Mouse (Mus musculus): ENCODE measurements at regions not wholly inside any gene's neighbourhood (a gene's known extent, or its start where the extent isn't known, plus 50 kb on each side); places are given as distances from the start of the nearest gene placed in this dataset.
A peak's percentile ranks its signal among the peaks of the same experiment; 100 is the strongest.

GRCm38 (mm10) chr5:146684429-146684828 lies 99.4 kb upstream of the Gpr12 start:
- WGBS = 10% methylated on average over 3 of the region's 3 CpGs
- DNase-seq (ENCODE audit: low read depth, low spot score) = no peak

DNA sequence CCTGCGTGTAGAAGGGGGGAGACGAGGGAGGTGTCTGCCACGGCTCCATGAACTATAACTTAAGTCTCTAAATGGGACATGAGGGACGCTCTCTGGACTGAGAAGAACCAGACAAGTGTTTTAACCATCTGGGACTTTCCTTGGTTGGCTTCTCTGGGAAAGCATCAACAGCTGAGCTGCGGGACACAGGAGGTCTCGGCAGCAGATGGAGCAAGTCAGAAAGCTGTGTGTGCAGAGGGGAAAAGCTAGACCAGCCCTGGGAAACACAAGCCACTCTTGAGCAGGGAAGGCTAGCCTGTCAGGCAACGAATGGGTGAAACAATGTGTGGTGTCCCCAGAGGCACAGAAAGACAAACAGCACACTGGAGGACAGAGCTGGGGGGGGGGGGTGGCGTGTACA lies 98.5 kb upstream of the Gpr12 start:
- no peak for DNase-seq (ENCODE audit: low read depth, low spot score)
- 12% methylated on average over 8 of the region's 8 CpGs for WGBS

- DNase-seq (ENCODE audit: low read depth, low spot score) = peak; percentile 93
- WGBS = 18% methylated on average over 5 of the region's 5 CpGs
Measured at GRCm38 (mm10) chr5:146682893-146683292, 97.9 kb upstream of the Gpr12 start.

DNA sequence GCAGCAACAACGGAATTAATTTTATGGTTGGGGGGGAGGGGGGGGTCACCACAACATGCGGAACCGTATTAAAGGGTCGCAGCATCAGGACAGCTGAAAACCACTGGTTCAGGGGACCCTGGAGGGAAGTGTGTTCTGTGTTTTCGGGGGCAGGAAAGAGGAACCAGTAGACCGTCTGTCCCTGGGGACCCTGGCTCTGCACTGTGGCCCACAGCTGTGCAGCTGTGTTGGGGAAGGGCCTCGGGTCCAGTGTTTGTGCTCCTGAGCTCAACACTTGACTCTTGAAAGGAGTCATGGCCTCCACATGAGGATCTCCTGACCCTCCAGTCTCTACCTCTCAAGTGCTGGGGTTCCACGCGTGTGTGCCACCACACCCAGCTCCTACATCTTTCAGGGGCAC lies 96.5 kb upstream of the Gpr12 start:
- no peak for DNase-seq (ENCODE audit: low read depth, low spot score)
- 48% methylated on average over 9 of the region's 9 CpGs for WGBS

- no peak for DNase-seq (ENCODE audit: low read depth, low spot score)
- 17% methylated on average over 6 of the region's 6 CpGs for WGBS
Measured at GRCm38 (mm10) chr5:146679198-146679681, 94.2 kb upstream of the Gpr12 start.

DNA sequence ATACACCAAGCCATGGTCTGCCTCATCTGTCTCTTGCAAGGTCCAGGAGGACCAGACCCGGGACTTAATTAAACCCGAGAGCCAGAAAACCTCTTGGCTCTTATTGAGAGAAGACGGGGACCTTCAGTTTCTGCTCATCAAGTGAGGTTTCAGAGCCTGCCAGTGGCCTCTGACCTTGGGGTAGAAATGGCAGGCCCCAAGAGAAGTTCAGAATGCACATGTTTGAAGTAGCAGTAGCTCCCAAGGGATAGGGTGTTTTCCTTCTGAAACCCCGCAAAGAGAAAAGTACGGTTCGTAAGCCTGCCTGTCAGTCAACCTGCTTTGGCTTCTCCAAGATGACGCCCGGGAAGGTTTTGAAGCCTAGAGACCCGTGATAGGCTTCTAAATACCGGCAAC lies 93.7 kb upstream of the Gpr12 start:
- 33% methylated on average over 10 of the region's 10 CpGs for WGBS
- no peak for DNase-seq (ENCODE audit: low read depth, low spot score)

DNA sequence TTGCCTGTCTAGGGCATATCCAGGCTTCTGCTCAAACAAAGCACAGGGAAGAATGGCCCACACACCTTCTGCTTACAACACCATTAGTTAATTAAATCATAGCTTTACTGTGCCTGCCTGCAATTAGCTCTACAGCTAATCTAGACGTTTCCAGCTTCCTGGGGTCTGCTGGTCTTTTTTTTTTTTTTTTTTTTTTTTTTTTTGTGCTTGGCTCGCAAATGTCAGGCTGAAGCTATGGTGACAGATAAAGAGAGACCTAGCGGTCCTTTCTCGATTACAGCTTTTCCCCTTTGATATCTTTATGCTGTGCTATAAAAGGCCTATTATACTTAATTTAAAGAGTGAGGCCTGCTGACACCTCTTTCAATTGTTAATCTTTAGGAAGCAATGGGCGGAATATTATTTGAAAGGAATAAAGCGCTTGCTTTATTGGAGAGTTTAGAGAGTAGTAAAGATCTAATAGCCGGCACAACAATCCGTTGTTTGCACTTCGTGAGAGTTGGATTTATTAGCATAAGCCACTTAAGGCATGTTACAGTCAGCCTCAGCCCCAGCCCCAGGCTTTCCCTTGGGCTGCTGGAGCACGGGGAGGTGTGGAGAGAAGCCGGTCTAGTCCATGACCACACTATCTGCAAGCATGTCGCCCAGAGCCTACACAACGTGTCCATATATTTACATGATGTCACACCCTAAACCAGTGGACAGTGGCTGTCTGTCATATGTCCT lies 93.2 kb upstream of the Gpr12 start:
- no peak for DNase-seq (ENCODE audit: low read depth, low spot score)
- 26% methylated on average over 13 of the region's 13 CpGs for WGBS

GRCm38 (mm10) chr5:146677151-146677515 lies 92.1 kb upstream of the Gpr12 start:
- 54% methylated on average over 8 of the region's 8 CpGs for WGBS
- no peak for DNase-seq (ENCODE audit: low read depth, low spot score)

- no peak for DNase-seq (ENCODE audit: low read depth, low spot score)
- WGBS = 4% methylated on average over 12 of the region's 12 CpGs
Measured at GRCm38 (mm10) chr5:146676470-146677150, 91.6 kb upstream of the Gpr12 start.

DNA sequence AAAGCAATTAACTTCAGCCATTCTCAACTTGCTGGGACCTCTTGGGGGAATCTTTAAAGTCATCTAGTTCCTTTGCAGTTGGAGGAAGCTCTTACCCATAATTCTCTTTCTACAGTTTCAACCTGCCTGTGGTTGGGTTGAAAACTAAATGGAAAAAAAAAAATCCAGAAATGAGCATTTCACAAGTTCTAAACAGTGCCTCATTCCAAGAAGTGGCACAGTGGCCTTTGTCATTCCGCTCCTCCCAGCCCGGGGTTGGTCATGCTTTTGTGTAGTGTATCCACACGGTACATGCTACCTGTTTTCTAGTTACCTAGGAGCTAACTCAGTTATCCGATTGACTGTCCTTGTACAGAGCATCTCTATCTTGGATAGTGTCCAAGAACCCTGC lies 90.8 kb upstream of the Gpr12 start:
- DNase-seq (ENCODE audit: low read depth, low spot score) = no peak

GRCm38 (mm10) chr5:146675006-146675886 lies 90.2 kb upstream of the Gpr12 start:
- no peak for DNase-seq (ENCODE audit: low read depth, low spot score)
- 14% methylated on average over 19 of the region's 19 CpGs for WGBS

More for the DNA sequence above, 90.8 kb upstream of the Gpr12 start:
- WGBS = 37% methylated on average over 4 of the region's 4 CpGs

DNA sequence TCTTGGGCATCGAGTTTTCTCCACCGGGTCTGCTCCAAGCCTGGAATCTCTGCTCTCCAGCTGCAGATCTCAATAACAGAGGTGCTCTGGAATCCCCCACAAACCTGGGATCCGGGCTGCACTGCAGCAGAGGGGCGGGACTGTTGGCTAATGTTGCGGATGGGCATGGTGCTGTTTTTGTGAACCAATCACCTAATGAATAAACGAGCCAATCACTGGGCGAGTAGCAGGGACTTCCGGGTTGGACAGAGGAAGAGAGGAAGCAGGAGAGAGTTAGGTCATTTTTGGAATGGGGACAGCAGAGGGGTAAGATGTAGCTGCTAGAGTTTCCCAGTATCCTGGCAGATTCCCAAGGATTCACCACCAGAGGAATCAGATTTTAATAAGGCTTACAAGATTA lies 76.7 kb upstream of the Gpr12 start:
- WGBS = 68% methylated on average over 8 of the region's 8 CpGs

DNA sequence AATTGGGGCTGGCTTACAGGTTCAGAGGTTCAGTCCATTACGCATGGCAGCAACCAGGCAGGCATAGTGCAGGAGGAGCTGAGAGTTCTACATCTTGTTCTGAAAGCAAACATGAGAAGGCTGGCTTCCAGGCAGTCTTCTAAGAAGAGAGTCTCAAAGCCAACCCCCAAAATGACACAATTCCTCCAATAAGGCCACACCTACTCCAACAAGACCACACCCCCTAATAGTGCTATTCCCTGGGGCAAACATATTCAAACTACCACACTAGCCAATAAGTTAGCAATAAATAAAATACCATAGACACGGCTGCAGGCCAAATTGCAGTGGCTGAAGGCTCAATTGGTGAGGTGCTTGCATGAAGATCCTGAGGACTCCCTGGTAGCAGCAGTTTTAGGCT lies 72.2 kb upstream of the Gpr12 start:
- WGBS = 57% methylated on average over 2 of the region's 2 CpGs

More for the DNA sequence above, 76.7 kb upstream of the Gpr12 start:
- no peak for DNase-seq (ENCODE audit: low read depth, low spot score)

GRCm38 (mm10) chr5:146655394-146655793 lies 70.4 kb upstream of the Gpr12 start:
- no peak for DNase-seq (ENCODE audit: low read depth, low spot score)
- WGBS = 66% methylated on average over 7 of the region's 7 CpGs

More for the DNA sequence above, 72.2 kb upstream of the Gpr12 start:
- DNase-seq (ENCODE audit: low read depth, low spot score) = no peak

- no peak for DNase-seq (ENCODE audit: low read depth, low spot score)
- WGBS = 79% methylated on average over 19 of the region's 19 CpGs
Measured at GRCm38 (mm10) chr5:146653686-146654450, 68.8 kb upstream of the Gpr12 start.

DNA sequence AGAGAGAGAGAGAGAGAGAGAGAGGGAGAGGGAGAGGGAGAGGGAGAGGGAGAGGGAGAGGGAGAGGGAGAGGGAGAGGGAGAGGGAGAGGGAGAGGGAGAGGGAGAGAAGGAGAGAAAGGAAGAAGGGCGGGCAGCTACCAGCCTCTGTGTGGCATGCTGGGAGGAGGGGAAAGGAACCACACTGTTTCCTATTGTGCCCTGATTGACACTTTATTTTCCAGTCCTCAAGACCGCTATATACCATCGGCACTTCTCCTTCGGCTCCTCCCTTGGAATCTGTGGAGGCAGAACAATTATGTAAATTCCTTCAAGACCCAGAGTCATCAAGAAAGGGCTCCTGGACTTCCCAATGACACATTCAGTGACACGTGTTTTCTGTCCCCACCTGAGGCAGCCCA lies 67.8 kb upstream of the Gpr12 start:
- WGBS = 59% methylated on average over 5 of the region's 5 CpGs
- DNase-seq (ENCODE audit: low read depth, low spot score) = no peak

DNA sequence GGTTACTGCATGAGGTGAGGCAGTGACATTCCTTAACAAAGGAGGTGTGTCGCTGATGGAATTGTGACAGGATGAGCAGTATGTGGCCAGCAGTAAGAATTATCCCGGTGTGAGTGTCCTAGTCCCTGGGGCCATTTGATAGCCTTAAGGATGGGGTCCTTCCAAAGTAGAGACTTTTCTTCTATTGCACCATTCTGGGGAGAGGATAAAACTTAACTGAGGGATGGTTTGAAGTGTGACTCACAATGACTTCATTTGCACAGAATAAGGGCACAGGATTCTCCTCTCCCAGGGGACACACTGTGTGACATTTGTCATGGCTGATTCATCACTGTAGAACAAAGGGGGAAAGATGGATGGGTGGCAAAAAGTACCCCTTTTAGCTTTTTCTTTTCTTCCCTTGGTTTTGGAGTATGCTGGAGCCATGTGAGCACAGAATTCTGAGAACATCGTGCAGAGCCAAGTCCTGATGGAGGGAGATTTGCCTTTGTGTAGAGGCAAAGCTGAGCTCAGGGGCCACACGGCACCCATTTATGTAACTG lies 63.6 kb upstream of the Gpr12 start:
- WGBS = 71% methylated on average over 4 of the region's 4 CpGs
- no peak for DNase-seq (ENCODE audit: low read depth, low spot score)

DNA sequence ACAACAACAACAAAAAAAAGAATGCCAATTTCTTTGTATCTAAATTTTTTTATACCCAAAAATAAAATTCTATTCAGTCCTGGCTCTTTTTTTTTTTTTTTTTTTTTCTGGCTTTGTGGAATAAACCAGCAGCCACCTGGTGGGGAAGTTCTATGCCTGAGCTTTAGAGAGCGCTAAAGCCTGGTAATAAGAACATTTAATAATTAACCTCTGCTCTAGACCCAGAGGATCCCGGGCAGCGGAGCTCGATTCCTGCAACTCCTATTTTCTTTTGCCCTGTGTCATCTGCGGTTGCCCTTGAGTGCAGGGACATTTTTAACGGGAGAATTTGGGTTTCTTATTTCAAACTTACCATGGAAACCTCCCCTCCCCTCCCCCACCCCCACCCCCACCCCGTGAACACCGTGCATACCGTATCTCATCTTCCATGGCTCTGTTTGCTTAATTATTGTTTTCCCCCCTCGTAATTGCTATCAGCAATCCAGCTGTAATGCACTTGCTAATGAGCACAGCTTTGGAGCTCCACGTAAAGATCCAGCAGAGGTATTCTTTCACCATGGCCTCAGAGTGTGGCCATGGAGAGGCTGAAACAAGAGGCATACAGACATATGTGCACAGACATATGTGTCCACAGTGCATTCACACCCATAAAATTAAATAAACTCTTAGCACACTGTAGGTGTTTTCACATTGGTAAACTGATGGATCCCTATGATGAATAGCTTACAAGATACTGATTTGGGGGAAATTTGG lies 62.8 kb upstream of the Gpr12 start:
- no peak for DNase-seq (ENCODE audit: low read depth, low spot score)
- WGBS = 26% methylated on average over 11 of the region's 11 CpGs

GRCm38 (mm10) chr5:146644499-146644898 lies 59.5 kb upstream of the Gpr12 start:
- WGBS = 3% methylated on average over 4 of the region's 4 CpGs
- no peak for DNase-seq (ENCODE audit: low read depth, low spot score)
